Mouse (Mus musculus) inflammation-experienced regulatory T-cells, adult 16 weeks (primary cell): Measurements from ENCODE around the gene Ppp1r32. TPM values are rescaled to one million over a fixed set of nuclear protein-coding genes. Genes with fewer than 3 reads are reported as not detected.

Source experiments
- polyA plus RNA-seq: library from polyadenylated mRNA; unstranded; fragments of 100-300 nt; shearing (Covaris generic); gene quantifications from one replicate; pipeline ENCODE4 v1.2.1, GENCODE M21; 2017

Gene Ppp1r32
- 0.35 TPM for polyA plus RNA-seq

GRCm38 (mm10) chr19:10482703-10483102 lies at the start of gene Ppp1r32:
Gene Ppp1r32 (minus strand): TSS chr19:10482928.

DNA sequence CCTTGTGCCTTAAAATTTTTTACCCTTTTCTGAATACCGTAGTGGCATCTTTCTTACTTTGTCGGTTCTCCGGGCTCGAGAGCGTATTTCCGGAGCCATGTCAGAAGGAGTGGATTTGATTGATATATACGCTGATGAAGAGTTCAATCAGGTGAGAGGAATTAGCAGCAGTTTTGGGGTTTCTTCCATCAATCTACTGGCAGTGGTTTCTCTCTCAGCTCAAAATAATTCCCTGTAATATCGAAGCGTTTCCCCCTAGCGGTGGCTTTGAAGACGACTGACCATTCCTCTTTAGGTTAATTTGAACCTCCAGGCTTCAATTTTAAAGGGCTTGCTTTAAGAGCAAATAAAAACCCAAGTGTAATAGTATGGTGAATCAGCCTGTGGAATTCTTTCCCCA lies 43.2 kb upstream of the Ppp1r32 start, which contains the start of gene Sdhaf2:
Gene Sdhaf2 (minus strand): TSS at position 233 of the 400 bp plus-strand sequence.

GRCm38 (mm10) chr19:10525106-10525901 lies 42.6 kb upstream of the Ppp1r32 start, which contains the start of gene Cpsf7:
Gene Cpsf7 (plus strand): TSS chr19:10525266.

GRCm38 (mm10) chr19:10456752-10457483 lies 25.8 kb downstream of the Ppp1r32 start, which contains the start of gene Lrrc10b:
Gene Lrrc10b (minus strand): TSS chr19:10457473.

Other genes starting within 250 kb of the Ppp1r32 start
- gene Myrf, start 242.2 kb downstream of the Ppp1r32 start, polyA plus RNA-seq, result not detected
- gene Dagla, start 178.1 kb downstream of the Ppp1r32 start, polyA plus RNA-seq, result 0.15 TPM
- gene Syt7, start 93.8 kb downstream of the Ppp1r32 start, polyA plus RNA-seq, result 0.13 TPM
- gene Lrrc10b, start 25.5 kb downstream of the Ppp1r32 start, polyA plus RNA-seq, result not detected
- 33.6 TPM for gene Cpsf7, start 42.3 kb upstream of the Ppp1r32 start, polyA plus RNA-seq
- gene Sdhaf2, start 43.2 kb upstream of the Ppp1r32 start, polyA plus RNA-seq, result 94.9 TPM
- 12.7 TPM for gene Tmem216, start 73.3 kb upstream of the Ppp1r32 start, polyA plus RNA-seq
- gene Cyb561a3, start 94.2 kb upstream of the Ppp1r32 start, polyA plus RNA-seq, result 53.0 TPM
- 22.4 TPM for gene Tmem138, start 94.4 kb upstream of the Ppp1r32 start, polyA plus RNA-seq
- 208 TPM for gene Ddb1, start 122.4 kb upstream of the Ppp1r32 start, polyA plus RNA-seq
- gene Tkfc, start 122.7 kb upstream of the Ppp1r32 start, polyA plus RNA-seq, result 9.0 TPM
- gene Vwce, start 151.3 kb upstream of the Ppp1r32 start, polyA plus RNA-seq, result not detected
- gene Pga5, start 195.1 kb upstream of the Ppp1r32 start, polyA plus RNA-seq, result not detected
- 26.3 TPM for gene Vps37c, start 205.8 kb upstream of the Ppp1r32 start, polyA plus RNA-seq